Mouse (Mus musculus) bone marrow macrophage, adult 2 months (primary cell): ENCODE data around the gene Stpg4. TPM values are rescaled to one million over a fixed set of nuclear protein-coding genes. Genes with fewer than 3 reads are reported as not detected.
A peak's percentile ranks its signal among the peaks of the same experiment; 100 is the strongest.

Experiments used
- H3K27ac ChIP-seq: 2 replicates; pipeline ENCODE4 v1.5.1; 2012; ENCODE audit warnings: low read depth, low read length; ENCODE audit not compliant: insufficient read depth
- H3K4me1 ChIP-seq: 2 replicates; pipeline ENCODE4 v1.6.1; 2012; ENCODE audit warnings: low read length; ENCODE audit not compliant: control insufficient read depth, insufficient read depth
- H3K4me3 ChIP-seq: 2 replicates; pipeline ENCODE4 v1.5.1; 2012; ENCODE audit warnings: mild to moderate bottlenecking, low read length, moderate library complexity; ENCODE audit not compliant: insufficient read depth
- CTCF ChIP-seq: IDR thresholded peaks from 2 replicates; pipeline ENCODE4 v1.5.1; 2012; ENCODE audit warnings: low read depth, mild to moderate bottlenecking, low read length, moderate library complexity
- POLR2A ChIP-seq: IDR thresholded peaks from 2 replicates; pipeline ENCODE4 v1.6.1; 2012; ENCODE audit warnings: mild to moderate bottlenecking, low read depth, low read length, borderline replicate concordance
- polyA plus RNA-seq: library from polyadenylated mRNA; stranded (reverse); fragments of >200 nt; gene quantifications from 2 replicates; pipeline ENCODE4 v1.2.4, GENCODE M21; 2012; ENCODE audit not compliant: missing spikeins, insufficient read depth, insufficient read length

Stpg4 gene
- polyA plus RNA-seq, 1 experiment, result not detected

DNA sequence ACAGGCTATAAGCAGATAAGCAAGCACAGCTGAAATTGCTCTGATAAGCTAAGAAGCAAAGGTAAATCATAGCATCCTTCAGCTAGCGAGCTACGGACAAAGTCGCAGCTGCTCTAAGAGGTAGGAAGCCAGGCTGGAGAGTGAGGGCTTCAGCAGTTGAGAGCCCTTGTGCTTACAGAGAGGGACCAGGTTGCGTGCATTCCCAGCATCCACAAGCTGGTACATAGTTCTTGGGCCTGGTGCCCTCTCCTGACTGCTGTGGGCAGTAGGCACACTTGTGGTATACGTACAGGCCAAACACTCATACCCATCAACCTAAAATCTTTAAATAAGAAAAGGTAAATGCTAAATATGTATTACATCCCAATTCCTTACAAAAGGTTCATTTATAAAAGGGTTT lies 5.2 kb upstream of the Stpg4 start:
- TF ChIP-seq POLR2A (no peak), CTCF (no peak)
- no peak overlapping the region for H3K4me3 ChIP-seq

DNA sequence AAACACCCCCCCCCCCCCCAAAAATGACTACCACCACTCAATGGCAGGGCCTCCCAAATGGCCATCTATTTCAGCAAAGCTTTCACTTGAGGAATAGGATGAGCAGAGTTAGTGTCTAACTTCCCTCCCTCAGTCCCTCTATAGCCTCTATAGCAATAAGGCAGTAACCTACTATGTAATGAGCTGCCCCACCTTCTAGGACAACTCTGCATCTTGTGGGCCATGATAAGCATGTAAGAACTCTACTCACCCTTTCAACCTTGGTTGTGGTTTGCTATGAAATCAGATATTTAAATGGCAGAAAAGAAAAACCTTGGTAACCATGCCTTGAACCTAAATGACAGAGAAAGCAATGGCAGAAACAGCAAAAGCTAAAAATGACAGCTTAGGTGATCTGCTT lies 4.8 kb upstream of the Stpg4 start:
- Histone ChIP-seq H3K4me3 (no peak overlapping the region), H3K4me1 (no peaks in the 10 kb centered on the region), H3K27ac (no peak overlapping the region)
- no peak for TF ChIP-seq POLR2A
- TF ChIP-seq CTCF, result no peak

More for the DNA sequence above, 5.2 kb upstream of the Stpg4 start:
- Histone ChIP-seq H3K4me1 (0 out of 2 replicates have a peak, but pooled peaks cover 3% of the 10 kb centered on the region), H3K27ac (no peak overlapping the region)

DNA sequence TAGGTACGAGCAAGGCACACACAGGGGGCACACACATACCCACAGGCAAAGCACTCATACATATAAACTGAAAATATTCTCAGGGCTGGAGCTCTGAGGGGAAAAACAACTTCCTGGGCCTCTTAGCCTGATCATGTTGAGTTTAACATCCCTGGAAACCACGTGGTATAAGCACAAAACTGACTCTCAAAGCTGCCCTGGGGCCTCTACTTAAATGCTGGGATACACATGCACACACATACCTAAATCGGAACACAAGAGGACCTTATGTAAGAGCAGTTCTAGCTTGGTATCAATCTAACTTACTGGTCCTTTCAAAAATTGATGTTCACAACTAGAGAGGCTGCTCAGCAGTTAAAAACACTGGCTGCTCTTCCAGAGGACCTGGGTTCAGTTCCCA lies 1.9 kb upstream of the Stpg4 start:
- no peak for TF ChIP-seq POLR2A
- TF ChIP-seq CTCF, result no peak
- H3K4me1 ChIP-seq, result no peaks in the 10 kb centered on the region
- H3K27ac ChIP-seq, result no peak overlapping the region

DNA sequence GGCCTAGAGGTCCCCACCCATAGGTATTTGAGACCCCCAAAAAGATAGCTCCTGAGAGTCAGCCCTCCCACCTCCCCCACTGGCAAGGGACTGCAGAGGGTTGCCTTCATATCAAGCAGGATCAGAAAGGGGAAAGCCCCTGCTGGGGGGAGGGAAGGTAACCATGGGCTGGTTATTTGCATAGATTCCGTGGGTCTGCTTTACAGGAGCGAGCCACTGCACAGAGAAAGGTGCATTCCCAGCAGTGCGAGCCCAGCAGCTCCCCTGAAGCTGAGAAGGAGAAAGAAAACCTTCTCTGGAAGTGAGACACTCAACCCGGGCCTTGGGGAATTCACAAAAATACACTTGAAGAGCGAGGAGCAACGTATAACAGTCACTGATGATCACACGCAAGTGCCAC lies 9.5 kb downstream of the Stpg4 start:
- Histone ChIP-seq H3K27ac (no peak overlapping the region), H3K4me1 (no peaks in the 10 kb centered on the region), H3K4me3 (no peak overlapping the region)
- TF ChIP-seq POLR2A (no peak), CTCF (no peak)

More for the DNA sequence above, 1.9 kb upstream of the Stpg4 start:
- H3K4me3 ChIP-seq, result no peak overlapping the region

DNA sequence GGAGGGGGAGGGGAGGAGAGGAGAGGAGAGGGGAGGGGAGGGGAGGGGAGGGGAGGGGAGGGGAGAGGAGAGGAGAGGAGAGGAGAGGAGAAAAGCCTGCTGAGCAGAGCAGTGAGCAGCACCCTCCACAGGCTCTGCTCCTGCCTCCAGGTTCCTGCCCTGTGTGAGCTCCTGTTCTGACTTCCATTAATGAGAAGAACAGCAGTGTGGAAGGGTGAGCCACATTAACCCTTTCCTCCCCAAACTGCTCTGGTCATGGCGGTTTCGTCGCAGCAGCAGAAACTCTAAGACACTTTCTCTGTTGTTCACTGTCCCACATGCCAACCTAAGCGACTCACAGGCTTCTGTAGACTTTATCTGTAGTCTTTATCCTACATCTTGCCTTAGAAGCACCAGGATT lies 20.9 kb downstream of the Stpg4 start:
- TF ChIP-seq POLR2A, result no peak
- TF ChIP-seq CTCF, result no peak
- H3K4me3 ChIP-seq, result no peak overlapping the region
- H3K4me1 ChIP-seq, result peaks cover 22% of the 10 kb centered on the region
- no peak overlapping the region for H3K27ac ChIP-seq

DNA sequence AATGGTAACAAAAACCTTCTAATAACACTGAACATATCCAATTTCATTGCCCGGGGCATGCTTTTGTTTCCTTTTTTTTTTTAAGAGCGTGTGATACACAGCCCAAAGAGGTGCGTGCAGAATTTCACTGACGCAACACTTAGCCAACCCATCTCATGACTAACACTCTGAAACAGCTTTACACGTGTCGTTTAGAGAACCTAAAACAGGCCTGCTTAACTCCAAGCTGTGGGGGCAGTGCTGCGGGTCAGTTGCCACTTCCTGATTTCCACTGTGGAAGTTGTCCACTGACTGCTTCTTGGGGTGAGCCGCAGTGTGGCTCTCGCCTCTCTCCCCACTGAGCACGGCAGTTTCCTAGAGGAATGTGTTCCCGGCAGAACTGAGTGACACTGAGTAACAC lies 22.0 kb downstream of the Stpg4 start:
- Histone ChIP-seq H3K4me3 (peak overlapping the region; percentile 5; the same call in 1 of the 2 replicates), H3K27ac (peak overlapping the region; percentile 87)
- TF ChIP-seq POLR2A, result no peak
- TF ChIP-seq CTCF, result no peak

DNA sequence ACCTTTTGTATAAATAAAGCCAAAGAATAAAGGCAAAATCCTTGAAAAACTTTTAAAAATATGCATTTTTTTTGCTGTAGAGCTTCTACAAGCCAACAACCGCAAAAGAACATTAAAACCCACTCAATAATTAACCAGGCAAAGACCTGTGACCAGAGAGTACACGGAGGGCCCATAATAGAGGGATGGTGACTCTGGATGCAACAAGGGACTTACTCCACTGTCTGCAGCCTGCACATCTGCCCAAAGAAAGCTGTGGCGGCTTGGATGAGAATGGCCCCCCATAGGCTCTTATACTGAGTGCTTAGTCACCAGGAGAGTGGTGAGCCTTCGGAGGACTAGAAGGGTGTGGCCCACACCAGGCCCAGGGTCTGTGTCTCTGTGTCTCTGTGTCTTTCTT lies 24.1 kb downstream of the Stpg4 start:
- no peak for TF ChIP-seq POLR2A
- H3K4me1 ChIP-seq, result peaks cover 22% of the 10 kb centered on the region

More for the DNA sequence above, 22.0 kb downstream of the Stpg4 start:
- peaks cover 22% of the 10 kb centered on the region for H3K4me1 ChIP-seq

DNA sequence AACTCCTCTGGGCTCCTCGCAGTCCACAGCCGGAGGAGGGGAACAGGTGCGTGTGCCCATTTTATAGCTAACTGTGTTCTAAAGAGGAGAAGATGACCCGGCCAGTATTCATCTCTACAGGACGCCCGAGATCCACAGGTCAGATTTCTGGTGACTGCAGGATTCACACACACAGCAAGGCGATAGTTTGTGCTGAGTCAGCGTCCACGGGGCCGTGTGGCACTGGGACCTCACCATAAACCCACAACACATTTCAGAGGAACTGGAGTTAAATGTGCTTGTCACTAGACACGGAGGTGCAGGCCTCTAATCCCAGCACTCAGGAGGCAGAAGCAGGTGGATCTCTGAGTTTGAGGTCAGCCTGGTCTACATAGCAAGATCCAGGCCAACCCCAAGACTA lies 25.1 kb downstream of the Stpg4 start:
- Histone ChIP-seq H3K4me3 (no peak overlapping the region), H3K4me1 (peaks cover 26% of the 10 kb centered on the region), H3K27ac (no peak overlapping the region)
- TF ChIP-seq CTCF (no peak), POLR2A (no peak)

More for the DNA sequence above, 24.1 kb downstream of the Stpg4 start:
- H3K27ac ChIP-seq, result no peak overlapping the region
- H3K4me3 ChIP-seq, result no peak overlapping the region

DNA sequence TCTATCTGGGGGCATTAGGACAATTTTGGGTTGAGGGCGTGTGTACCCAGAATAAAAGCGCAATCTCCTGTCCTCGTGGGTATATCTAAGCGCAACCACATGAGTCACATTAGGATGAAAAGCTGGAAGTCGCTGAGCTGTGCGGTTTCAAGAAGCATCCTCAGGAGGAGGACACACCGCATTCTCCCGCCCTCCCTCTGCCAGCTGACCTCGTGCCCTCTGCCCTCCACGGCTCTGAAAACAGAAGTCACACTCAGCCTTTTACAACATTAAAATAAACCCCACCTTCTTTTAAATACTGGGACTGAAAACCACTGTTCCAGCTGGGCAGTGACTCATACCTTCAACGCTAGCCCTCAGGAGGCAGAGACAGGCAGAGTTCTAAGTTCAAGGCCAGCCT lies 30.5 kb downstream of the Stpg4 start:
- peak overlapping the region; percentile 56 for H3K27ac ChIP-seq
- H3K4me3 ChIP-seq, result no peak overlapping the region
- TF ChIP-seq POLR2A, result no peak
- TF ChIP-seq CTCF, result no peak
- peaks cover 34% of the 10 kb centered on the region for H3K4me1 ChIP-seq

DNA sequence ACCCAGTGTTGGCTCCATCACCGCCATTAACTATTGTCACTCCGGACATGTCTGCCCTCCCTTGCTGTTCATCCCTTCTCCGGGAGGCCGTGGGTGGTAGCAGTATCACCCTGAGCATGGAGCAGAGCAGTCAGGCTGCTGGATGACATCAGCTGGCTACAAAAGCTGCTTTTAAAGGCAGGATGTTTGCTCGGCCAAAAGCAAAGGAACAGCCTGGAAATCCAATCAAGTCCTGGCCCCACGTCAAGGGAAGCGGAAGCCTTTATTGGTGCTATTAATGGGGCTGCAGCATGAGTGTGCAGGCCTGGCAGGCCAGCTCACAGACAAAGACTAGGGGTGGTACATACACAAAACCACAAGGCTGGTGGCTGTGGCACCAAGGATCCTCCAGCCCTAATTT lies 36.3 kb downstream of the Stpg4 start:
- TF ChIP-seq CTCF (no peak), POLR2A (no peak)
- Histone ChIP-seq H3K27ac (peak overlapping the region; percentile 77), H3K4me1 (peaks cover 48% of the 10 kb centered on the region), H3K4me3 (no peak overlapping the region)

DNA sequence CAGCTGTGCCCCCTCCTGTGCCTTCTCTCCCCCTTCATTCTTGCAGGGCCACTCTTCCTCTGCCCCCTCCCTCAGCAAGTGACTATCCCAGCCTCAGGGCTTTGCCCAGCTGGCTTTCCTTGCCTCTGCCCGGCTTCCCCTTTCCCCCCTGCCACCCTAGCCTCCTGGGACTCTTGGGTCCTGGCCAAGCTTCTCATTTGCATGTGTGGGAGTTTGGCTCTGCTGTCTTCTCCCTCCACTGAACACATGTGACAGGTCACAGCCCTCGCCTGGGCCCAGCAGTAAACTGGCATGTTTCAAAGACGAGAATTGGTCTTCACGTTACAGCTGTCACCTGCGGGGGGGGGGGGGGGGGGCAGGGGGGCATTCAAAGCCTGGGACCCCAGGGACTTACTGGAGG lies 40.5 kb downstream of the Stpg4 start:
- TF ChIP-seq POLR2A (no peak), CTCF (no peak)
- Histone ChIP-seq H3K4me3 (no peak overlapping the region), H3K4me1 (peaks cover 35% of the 10 kb centered on the region), H3K27ac (peak overlapping the region; percentile 51)

DNA sequence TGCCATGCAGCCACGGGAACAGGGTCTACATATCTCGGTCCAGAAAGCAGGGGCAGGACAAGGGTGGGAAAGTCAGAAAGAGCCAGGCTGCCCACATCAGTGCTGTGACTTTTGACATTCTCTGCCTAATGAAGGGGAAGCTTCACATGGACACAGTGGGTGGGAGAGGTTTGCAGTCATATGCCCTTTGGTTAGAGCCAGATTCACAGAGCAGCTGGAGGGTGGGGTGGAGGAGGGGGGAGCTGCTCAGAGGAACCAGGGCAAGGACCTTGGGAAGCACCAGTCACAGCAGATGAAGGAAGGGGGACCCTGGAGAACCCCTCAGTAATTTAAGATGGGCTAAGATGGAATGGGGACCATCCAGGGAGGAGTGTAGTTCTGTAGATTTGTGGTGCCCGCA lies 41.7 kb downstream of the Stpg4 start:
- H3K4me1 ChIP-seq, result peaks cover 25% of the 10 kb centered on the region
- no peak overlapping the region for H3K4me3 ChIP-seq
- no peak overlapping the region for H3K27ac ChIP-seq
- TF ChIP-seq CTCF (no peak), POLR2A (no peak)
